Mouse (Mus musculus): ENCODE measurements around the gene Olfr288.
A peak's percentile ranks its signal among the peaks of the same experiment; 100 is the strongest.

Gene Olfr288

GRCm38 (mm10) chr15:98195442-98195841, at the start of gene Olfr288:
TSS of gene Olfr288 (minus strand) at chr15:98195542.
- no peak for DNase-seq (ENCODE audit: extremely low spot score, low read depth, low spot score)

DNA sequence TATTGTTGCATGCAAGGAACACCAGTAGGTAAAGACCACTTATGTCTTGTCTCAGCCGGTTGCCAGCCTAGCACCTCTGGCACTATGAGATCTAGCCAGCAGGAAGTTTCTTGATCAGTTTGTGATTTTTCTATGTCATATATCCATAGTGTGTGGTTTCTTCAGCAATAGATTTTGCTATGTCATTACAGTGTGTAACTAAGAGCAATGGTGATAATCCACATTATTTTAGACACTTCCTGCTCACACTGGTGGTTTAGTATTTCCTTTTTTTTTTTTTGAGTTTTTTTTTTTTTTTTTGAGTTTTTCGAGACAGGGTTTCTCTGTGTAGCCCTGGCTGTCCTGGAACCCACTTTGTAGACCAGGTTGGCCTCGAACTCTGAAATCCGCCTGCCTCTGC, 40.1 kb upstream of the Olfr288 start:
- DNase-seq (ENCODE audit: extremely low spot score, low read depth, low spot score): no peak

DNA sequence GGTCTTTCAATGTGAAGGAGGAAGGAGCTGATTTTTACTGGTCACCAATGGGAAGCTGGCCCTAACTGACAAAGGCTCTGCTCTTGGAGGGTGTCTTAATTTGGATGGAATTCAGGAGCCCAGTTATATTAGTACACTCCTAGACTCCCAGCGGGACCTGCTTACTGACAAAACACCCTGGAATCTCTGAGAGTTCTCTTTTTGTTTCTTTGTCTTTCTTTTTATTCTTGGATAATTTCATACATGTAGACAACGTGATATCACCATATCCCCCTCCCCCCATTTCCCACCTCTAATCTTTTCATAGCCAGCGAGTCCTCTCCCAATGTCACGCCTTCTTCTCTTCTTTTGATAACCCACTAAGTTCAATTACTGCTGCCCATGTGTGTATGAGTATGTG, 39.0 kb upstream of the Olfr288 start, which contains the start of gene Olfr286:
Olfr286 (minus strand) TSS at position 101 of the 400 bp plus-strand sequence.
- DNase-seq (ENCODE audit: extremely low spot score, low read depth, low spot score): no peak

DNA sequence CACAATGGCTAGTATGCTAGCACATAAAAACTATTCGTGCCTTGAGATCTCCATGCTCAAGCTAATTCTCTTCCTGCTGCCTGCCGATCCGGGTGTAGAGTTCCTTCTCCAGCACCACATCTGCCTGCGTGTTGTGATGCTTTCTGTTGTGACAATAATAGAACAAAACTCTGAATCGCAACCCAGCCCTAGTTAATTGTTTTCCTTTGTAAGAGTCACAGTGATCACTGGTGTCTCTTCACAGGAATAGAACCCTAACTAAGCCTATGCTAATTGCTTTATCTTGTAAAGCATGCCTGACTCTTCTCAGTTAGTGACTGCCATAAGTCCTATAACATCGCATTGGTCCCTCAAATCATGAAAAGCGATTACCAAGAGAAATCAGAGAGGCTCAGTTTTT, 30.8 kb upstream of the Olfr288 start:
- DNase-seq (ENCODE audit: extremely low spot score, low read depth, low spot score): no peak

- DNase-seq (ENCODE audit: extremely low spot score, low read depth, low spot score): no peak
Observed at GRCm38 (mm10) chr15:98225610-98226009, 30.3 kb upstream of the Olfr288 start.

- no peak for DNase-seq (ENCODE audit: extremely low spot score, low read depth, low spot score)
Observed at GRCm38 (mm10) chr15:98222377-98222776, 27.0 kb upstream of the Olfr288 start.

DNA sequence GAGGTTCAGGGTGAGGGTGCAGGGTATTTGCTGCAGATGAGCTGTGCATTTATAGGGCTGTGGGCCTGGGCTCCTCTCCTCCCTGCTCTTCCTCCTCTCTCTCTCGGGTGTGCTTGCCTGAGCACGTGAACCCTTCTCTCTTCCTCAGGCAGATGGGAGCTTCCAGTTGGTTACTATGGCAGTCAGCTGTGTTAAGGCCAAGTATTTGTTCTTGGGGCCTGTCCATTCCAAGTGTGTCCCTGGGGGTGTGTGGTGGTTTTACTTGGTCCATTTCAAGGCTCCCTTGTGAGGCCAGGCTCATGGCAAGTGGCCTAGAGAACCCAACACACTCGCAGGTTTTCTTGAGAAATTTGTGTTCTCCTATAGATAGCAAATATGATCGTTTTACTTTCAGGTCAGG, 25.5 kb upstream of the Olfr288 start, which contains the start of the genes Gm44579 and Olfr287:
Gm44579 (minus strand) TSS at position 101 of the 400 bp plus-strand sequence.
Olfr287 (minus strand) TSS at position 180 of the 400 bp plus-strand sequence.
- no peak for DNase-seq (ENCODE audit: extremely low spot score, low read depth, low spot score)

- no peak for DNase-seq (ENCODE audit: extremely low spot score, low read depth, low spot score)
Observed at GRCm38 (mm10) chr15:98214130-98214529, 18.8 kb upstream of the Olfr288 start.

DNA sequence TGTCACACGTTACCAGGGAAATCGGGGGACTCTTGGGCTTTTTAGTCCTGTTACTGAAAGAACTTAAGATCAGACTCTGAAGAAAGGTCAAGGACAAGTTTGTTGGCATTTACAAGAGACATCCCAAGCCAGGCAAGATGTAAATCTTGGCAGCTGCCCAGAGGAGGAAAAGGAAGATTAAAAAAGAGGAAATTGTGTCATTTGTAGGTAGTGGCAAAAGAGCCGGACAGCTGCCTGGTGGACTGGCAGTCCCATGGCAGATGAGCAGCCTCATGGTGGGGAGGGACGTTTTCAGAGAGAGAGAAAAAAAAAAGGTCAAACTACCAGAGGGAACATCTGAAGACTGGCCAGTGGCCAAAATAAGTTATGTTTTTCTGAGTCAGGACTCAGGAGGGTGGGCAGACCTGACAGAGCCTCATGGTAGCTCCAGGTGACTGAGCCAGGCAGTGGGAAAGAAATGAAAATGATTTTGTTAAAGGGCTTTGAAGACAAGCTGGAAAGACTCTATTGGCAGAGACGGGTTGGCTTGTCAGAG, 18.1 kb upstream of the Olfr288 start:
- no peak for DNase-seq (ENCODE audit: extremely low spot score, low read depth, low spot score)

- no peak for DNase-seq (ENCODE audit: extremely low spot score, low read depth, low spot score)
Observed at GRCm38 (mm10) chr15:98209676-98210075, 14.3 kb upstream of the Olfr288 start.

- DNase-seq (ENCODE audit: extremely low spot score, low read depth, low spot score): no peak
Observed at GRCm38 (mm10) chr15:98184456-98184855, 10.9 kb downstream of the Olfr288 start.

DNA sequence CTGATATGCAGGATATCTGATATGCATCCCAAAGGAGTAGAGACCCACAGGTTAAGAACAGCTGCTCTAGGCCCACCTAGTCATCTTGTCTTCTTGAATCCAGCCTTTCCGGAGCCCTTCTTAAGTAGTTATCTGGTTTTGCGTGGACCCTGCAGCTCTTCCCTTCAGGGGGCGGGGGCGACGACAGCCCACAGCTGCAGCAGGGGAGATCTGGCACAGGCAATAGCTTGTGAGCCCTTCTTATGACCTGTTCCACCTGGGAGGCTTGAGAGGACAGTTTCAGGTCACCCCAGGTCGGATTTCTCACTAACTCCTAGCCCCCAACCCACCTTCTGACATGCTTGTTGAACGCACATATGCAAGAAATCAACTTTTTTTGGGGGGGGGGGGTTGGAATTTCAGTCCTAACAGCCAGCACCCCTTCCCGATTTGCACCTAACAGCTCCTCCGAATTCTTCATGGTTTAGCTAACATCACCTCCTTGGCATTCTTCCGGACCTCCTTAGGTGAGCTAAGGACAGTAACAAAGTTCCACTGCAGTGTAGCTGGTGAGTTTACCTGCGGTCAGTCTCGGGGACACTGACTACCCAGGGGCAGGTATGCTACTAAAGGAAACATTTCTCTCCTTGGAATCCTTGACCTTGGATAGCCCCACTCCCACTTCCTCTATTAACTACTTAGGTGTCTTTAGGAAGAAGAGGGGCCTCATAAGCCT, 13.3 kb downstream of the Olfr288 start:
- no peak for DNase-seq (ENCODE audit: extremely low spot score, low read depth, low spot score)

GRCm38 (mm10) chr15:98181132-98181711, 14.1 kb downstream of the Olfr288 start:
- peak; percentile 72 for DNase-seq (ENCODE audit: extremely low spot score, low read depth, low spot score)

GRCm38 (mm10) chr15:98180567-98181131, 14.7 kb downstream of the Olfr288 start:
- no peak for DNase-seq (ENCODE audit: extremely low spot score, low read depth, low spot score)

GRCm38 (mm10) chr15:98177320-98177719, 18.0 kb downstream of the Olfr288 start:
- no peak for DNase-seq (ENCODE audit: extremely low spot score, low read depth, low spot score)

DNA sequence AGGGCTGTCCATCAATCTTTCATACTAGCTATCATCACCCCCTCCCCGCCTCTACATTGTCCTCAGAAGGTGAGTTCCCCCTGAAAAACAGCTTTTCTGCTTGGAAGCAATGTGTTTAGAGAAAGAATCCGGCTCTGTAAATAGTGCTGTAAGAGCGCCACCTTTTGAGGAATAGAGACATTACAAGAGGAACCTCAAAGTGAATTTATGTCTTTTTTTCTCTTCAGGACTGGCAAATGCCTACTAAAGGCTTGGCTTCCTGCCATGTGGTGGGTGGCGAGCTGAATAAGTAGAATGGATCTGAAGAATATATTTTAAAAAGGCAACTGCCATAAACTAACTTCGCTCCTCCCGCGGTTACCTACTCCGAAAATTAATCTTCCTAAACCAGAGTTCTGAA, 21.5 kb downstream of the Olfr288 start:
- DNase-seq (ENCODE audit: extremely low spot score, low read depth, low spot score): peak; percentile 28

DNA sequence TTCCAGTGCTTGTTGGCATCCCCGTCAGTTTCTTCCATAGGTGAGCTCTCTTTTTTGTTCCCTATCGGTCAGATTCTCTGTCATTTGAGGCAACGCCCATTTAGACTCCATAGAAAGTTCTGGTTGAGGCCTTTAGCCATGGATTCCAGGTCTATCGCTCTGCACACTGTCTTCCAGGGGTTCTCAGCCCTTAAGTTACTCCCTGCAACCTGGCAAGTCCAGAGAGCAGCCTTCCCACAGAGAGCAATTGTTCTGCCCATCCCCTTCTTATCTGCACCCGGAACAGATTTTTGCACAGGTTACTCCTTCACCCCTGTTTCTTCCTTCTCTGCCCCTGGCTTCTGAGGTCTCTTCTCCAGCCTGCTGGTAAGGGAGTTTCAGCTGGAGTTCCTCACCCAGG, 23.2 kb downstream of the Olfr288 start:
- no peak for DNase-seq (ENCODE audit: extremely low spot score, low read depth, low spot score)

DNA sequence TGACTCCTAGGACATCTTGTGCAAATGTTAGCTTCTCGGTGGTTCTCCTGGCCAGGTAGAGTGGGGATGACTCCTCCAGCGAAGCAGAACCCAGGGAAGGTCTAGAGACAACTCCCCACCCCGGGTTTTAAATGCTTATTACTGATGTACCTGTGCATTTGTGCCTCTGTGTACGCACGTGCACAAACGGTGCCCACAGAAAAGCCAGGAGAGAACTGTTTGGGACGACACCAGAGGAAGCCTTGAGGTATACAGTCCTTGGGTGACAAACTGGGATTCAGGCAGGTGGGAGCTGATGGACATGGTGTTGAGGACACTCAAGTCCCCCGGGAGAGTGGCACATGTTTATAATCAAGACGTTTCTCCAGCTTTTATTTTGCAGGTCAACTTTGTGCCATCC, 24.4 kb downstream of the Olfr288 start:
- DNase-seq (ENCODE audit: extremely low spot score, low read depth, low spot score): no peak

DNA sequence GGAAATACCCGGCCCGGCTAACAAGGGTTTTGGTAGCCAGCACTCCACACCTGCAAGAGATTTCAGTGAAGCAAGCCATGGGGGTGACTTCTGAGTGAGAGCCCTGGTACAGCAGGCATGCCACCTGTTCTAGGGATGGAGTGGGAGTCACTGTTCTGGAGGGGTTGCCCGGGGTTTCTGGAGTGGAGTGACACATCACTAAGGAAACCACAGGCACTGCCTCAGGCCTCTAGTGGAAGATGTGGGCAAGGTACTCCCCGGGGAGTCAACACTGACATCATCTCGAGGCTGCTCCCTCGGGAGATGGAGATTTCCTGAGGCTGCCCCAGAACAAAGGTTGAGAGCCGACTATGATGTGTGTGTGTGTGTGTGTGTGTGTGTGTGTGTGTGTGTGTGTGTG, 25.0 kb downstream of the Olfr288 start:
- no peak for DNase-seq (ENCODE audit: extremely low spot score, low read depth, low spot score)

DNA sequence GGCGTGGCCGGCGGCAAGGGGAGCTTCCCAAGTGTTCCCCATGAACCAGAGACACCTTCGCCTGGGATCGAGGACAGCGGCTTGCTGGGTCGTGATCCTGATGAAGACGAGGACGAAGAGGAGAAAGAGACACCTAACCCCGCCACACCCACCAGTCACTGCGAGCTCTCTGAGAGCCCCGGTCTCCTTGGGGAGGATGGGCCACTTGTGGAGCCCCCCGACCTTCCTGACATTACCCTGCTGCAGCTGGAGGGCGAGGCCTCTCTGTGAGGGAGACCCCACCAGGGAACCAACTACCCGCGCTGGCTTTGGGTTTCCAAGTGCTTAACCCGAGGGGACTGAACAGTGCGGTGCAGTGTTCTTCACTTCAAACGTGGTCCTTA, 26.7 kb downstream of the Olfr288 start:
- no peak for DNase-seq (ENCODE audit: extremely low spot score, low read depth, low spot score)

DNA sequence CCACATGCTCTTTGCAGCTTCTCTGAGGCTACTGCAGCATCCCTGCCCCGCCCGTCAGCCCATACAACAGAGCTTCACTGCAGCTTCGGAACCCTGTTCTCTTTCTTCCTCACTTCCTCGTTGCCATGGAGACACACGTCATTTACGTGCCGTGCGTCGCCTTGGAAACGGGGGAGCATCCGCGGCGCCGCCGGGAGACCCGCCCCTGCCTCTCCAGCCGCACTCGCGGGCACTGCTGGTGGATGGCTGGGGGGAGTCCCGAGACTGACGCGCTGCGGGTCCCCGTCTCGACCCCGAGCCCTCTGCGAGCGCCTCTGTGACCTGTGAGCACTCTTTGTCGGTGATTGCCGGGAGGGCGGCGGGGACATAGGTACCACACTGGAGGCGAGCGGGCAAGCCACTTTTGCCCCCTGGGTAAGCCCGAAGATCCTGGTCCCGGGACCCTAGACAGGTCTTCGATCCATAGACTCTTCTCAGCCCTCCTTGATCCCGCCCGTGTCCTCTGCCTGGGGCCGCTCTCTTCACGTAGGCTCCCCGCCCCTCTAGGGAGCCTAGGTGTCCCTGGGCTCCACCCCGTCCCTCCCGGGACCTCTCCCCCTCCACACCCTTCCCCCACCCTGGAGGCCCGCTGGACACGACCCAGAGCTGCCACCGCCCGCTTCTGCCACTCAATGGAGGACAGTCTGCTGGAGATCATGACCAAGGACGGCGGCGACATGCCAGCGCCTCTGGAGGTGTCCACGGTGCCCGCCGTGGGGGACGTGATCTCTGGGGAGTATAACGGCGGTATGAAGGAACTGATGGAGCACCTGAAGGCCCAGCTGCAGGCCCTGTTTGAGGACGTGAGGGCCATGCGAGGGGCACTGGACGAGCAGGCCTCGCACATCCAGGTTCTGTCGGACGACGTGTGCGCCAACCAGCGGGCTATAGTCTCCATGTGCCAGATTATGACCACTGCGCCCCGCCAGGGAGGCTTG, 27.4 kb downstream of the Olfr288 start:
- peak; percentile 73 for DNase-seq (ENCODE audit: extremely low spot score, low read depth, low spot score)
